Mouse (Mus musculus) layer of hippocampus, adult 2 months (tissue): ENCODE results near the gene Rel. TPM values are rescaled to one million over a fixed set of nuclear protein-coding genes. Genes with fewer than 3 reads are reported as not detected.
A peak's percentile ranks its signal among the peaks of the same experiment; 100 is the strongest.

Experiments
- DNase-seq, 2 experiments: peaks; one replicate each; pipeline ENCODE4 v3.0.0; 2022; ENCODE audit warnings: low spot score in 2 of 2
- H3K27ac ChIP-seq: fragments of 200-600 bp; 2 replicates; pipeline ENCODE4 v1.8.1; 2022
- H3K4me3 ChIP-seq: fragments of 200-600 bp; 2 replicates; pipeline ENCODE4 v1.8.1; 2022; ENCODE audit warnings: mild to moderate bottlenecking
- CTCF ChIP-seq: fragments of 200-600 bp; conservative IDR thresholded peaks from 2 replicates; pipeline ENCODE4 v1.8.1; 2022; ENCODE audit warnings: antibody characterized with exemption, mild to moderate bottlenecking, moderate library complexity
- total RNA-seq, 2 experiments: library from RNA; stranded (reverse); gene quantifications; 2 replicates each; pipeline ENCODE4 v1.2.3; 2021

Rel gene
- total RNA-seq, 2 experiments from 2014 or later: 2.7 to 2.9 TPM

GRCm38 (mm10) chr11:23734749-23735286 is 36.0 kb downstream of the Rel start:
- no peak for TF ChIP-seq CTCF

DNA sequence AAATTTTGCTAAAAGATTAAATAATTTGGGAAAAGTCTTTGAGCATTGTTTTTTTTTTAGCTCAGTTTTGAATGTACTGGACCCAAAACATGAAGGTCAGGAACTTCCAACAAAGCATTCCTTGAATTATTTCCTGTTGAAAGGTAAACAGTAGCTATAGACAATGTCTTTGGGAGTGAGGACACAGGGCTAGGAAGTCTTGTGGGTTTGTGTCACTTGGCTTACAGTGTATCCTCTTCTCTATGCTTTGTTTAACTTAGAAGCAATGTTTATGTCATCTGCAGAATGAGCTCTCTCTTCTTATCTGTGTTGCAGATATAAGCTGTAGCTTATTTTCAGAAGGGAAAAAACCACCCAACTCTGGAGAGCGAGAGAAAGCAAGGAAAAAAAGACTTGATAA is 37.9 kb downstream of the Rel start:
- no peak for TF ChIP-seq CTCF
- H3K27ac ChIP-seq: no peak overlapping the region
- no peak for DNase-seq
- no peak overlapping the region for H3K4me3 ChIP-seq

More at GRCm38 (mm10) chr11:23734749-23735286, 36.0 kb downstream of the Rel start:
- no peak overlapping the region for H3K4me3 ChIP-seq
- no peak overlapping the region for H3K27ac ChIP-seq
- DNase-seq: no peak

DNA sequence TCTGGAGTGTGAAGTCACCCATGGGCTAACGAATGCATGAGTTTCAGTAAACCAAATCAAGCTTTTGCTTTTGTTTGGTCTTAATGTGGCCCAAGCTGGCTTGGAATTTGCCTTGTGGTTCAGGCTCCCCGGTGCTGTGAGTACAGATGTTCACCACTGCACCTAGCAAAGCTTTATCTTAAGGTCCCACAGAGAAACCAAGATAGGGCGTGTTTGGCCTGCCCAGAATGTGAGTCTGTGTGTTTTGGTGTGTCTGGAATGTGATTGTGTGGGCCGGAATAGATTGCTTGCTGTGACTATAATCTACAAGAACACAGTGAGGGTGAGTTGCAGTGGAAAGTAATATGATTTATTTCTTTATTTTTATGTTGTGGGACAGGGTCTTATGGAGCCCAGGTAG is 40.6 kb downstream of the Rel start:
- H3K4me3 ChIP-seq: no peak overlapping the region
- no peak for TF ChIP-seq CTCF
- H3K27ac ChIP-seq: no peak overlapping the region
- no peak for DNase-seq

- no peak overlapping the region for H3K27ac ChIP-seq
- no peak for DNase-seq
- TF ChIP-seq CTCF: no peak
Measured at GRCm38 (mm10) chr11:23728186-23728585, 42.6 kb downstream of the Rel start.

DNA sequence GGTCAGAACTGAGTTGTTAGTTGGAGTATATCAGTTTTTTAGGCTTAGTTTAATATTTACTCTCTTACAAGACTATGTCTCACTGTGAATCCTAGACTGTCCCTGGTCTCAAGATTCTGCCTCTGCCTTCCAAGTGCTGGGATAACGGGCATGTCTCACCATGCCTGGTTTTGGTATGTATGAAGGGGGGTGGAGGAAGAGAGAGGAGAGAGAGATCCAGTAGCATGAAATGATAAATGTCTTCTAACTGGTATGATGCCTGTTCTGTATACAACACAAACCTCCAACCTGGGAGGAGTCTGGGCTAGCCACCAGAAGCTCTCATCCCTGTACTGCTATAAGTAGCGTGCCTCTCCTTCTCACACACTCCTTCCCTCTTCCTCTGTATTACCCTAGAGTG is 44.3 kb downstream of the Rel start:
- H3K4me3 ChIP-seq: no peak overlapping the region
- H3K27ac ChIP-seq: no peak overlapping the region
- no peak for DNase-seq
- TF ChIP-seq CTCF: no peak

More at GRCm38 (mm10) chr11:23728186-23728585, 42.6 kb downstream of the Rel start:
- H3K4me3 ChIP-seq: no peak overlapping the region

GRCm38 (mm10) chr11:23725850-23726249 is 44.9 kb downstream of the Rel start:
- no peak for TF ChIP-seq CTCF
- no peak for DNase-seq
- Histone ChIP-seq H3K4me3 (no peak overlapping the region), H3K27ac (no peak overlapping the region)

GRCm38 (mm10) chr11:23722326-23722725 is 48.4 kb downstream of the Rel start:
- TF ChIP-seq CTCF: no peak
- no peak overlapping the region for H3K4me3 ChIP-seq
- DNase-seq: no peak
- H3K27ac ChIP-seq: no peak overlapping the region

DNA sequence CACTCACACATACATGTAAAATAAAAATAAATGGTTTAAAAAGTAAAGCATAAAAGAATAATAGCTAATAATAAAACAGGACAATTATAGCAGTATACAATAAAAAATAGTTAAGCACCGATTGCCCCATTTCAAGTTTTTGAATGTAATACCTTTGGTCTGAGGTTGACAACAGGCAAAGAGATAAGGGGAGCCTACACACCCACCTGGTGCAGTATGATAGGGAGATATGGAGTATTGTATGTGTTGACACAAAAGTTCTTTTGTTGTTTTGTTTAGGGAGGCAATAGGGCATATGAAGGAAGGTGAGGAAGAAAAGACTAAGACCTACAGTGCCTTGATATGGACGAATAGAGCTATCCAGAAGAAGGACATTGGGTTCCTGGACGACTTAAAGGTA is 50.9 kb downstream of the Rel start:
- no peak overlapping the region for H3K27ac ChIP-seq
- TF ChIP-seq CTCF: no peak
- H3K4me3 ChIP-seq: no peak overlapping the region
- DNase-seq: no peak

GRCm38 (mm10) chr11:23718856-23719255 is 51.9 kb downstream of the Rel start:
- no peak for DNase-seq
- TF ChIP-seq CTCF: no peak

DNA sequence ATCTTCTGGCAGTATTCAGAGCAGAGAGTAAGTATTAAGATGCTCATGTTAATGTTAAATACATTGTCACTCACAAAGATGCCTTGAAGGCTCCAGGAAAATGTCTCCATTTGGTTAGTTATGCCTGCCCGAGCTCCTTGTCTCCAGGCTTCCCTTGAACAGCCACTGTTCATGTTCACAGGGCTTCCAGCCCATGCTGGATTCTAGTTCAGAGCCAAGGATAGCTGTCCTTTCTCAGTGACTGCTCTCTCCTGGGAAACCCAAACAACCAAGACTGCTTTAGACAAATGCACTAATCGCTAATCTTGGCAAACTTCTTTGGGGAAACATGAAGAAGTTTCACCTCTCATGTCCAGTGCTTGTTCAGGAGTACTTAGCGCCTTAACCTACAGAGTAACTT is 58.5 kb downstream of the Rel start:
- TF ChIP-seq CTCF: no peak
- H3K4me3 ChIP-seq: no peak overlapping the region
- no peak for DNase-seq
- no peak overlapping the region for H3K27ac ChIP-seq

More at GRCm38 (mm10) chr11:23718856-23719255, 51.9 kb downstream of the Rel start:
- no peak overlapping the region for H3K27ac ChIP-seq
- no peak overlapping the region for H3K4me3 ChIP-seq

- H3K4me3 ChIP-seq: no peak overlapping the region
- no peak for DNase-seq
- H3K27ac ChIP-seq: no peak overlapping the region
- no peak for TF ChIP-seq CTCF
Measured at GRCm38 (mm10) chr11:23704604-23705294, 66.0 kb downstream of the Rel start.

DNA sequence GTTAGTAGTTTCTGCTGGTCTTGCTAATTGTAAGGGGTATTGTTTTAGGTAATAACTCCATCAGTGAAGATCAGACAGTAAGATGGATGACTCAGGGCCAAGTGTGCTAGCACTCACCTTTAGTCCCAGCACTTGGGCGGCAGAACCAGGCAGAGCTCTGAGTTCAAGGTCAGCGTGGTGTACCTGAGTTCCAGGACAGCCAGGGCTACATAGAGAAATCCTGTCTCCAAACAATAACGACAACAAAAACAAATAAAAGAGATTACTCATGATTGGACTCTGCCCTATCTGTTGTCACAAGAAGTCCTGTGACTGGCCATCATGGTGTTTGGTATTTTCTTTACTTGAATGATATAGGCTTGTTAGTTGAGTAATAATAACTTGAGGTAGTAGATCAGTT is 68.9 kb downstream of the Rel start:
- no peak for DNase-seq
- TF ChIP-seq CTCF: no peak
- no peak overlapping the region for H3K27ac ChIP-seq
- H3K4me3 ChIP-seq: no peak overlapping the region

DNA sequence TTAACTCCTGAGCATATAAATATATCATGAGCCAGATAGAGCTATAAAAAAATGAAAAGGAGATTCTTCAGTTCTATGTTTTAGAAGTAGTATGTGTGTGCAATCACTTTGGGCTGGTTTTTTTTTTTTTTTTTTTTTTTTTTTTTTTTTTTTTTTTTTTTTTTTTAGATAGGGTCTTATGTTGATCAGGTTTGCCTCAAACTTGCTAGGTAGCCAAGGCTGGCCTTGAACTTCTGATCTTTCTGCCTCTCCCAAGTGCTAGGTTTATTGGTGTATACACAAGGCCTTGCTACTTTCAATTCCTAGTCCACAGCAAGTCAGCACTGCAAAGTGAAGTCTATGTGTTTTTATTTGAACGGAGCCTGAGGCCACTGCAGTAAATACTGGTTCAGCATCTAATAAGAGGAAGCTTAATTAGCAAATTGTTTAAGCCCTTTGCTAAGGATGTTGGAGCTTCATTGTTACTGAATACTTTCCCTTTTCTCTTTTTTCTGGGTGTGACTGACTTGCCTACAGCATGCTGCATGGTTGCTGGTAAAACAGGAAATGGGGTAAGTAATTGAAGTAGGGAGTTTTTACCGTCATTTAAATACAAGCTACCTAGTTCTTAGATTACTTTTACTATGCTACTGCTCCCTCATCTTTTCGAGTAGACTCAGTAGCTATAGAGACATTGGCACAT is 71.2 kb downstream of the Rel start:
- no peak overlapping the region for H3K4me3 ChIP-seq
- peak overlapping the region; percentile 40 for H3K27ac ChIP-seq
- DNase-seq: no peak
- no peak for TF ChIP-seq CTCF

DNA sequence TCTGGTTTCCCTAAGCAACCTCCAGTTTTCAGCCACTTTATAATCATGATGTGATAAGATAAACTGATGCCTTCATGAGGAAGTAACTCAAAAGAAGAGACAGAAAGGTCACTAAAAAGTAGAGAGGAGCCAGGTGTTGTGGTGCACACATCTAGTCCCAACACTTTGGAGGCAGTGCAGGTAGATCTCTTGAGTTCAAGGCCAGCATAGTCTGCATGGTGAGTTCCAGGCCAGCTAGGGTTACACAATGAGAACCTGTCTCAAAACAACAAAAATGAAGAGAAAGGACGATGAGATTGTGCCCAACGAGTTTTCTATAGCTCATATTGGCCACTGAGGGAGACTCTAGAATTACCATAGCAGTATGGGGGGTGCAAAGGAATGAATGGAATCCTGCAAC is 72.2 kb downstream of the Rel start:
- Histone ChIP-seq H3K4me3 (no peak overlapping the region), H3K27ac (no peak overlapping the region)
- DNase-seq: no peak
- no peak for TF ChIP-seq CTCF
